Mouse (Mus musculus): ENCODE results near the gene Myo10. TPM values are rescaled to one million over a fixed set of nuclear protein-coding genes. Genes with fewer than 3 reads are reported as not detected.
A peak's percentile ranks its signal among the peaks of the same experiment; 100 is the strongest.

Myo10 gene
- polyA plus RNA-seq, 1 experiment from 2014 or later, result 23.9 TPM

GRCm38 (mm10) chr15:25802194-25802593 is 179.9 kb downstream of the Myo10 start:
- WGBS, result 84% methylated on average over 8 of the region's 8 CpGs
- no peak for ATAC-seq
- Histone ChIP-seq H3K9ac (no peak overlapping the region), H3K4me2 (replicated peaks) (no peak overlapping the region), H3K9me3 (no peaks in the 10 kb centered on the region), H3K36me3 (peaks cover 40% of the 10 kb centered on the region), H3K4me3 (replicated peaks) (no peak overlapping the region), H3K4me1 (replicated peaks) (no peaks in the 10 kb centered on the region), H3K27ac (no peak overlapping the region), H3K27me3 (replicated peaks) (no peaks in the 10 kb centered on the region)

GRCm38 (mm10) chr15:25803111-25803510 is 180.8 kb downstream of the Myo10 start:
- no peak overlapping the region for H3K4me3 ChIP-seq (replicated peaks)
- H3K9me3 ChIP-seq, result no peaks in the 10 kb centered on the region
- H3K36me3 ChIP-seq, result peaks cover 47% of the 10 kb centered on the region
- WGBS, result 80% methylated on average over 15 of the region's 15 CpGs
- H3K4me1 ChIP-seq (replicated peaks), result no peaks in the 10 kb centered on the region
- no peak overlapping the region for H3K9ac ChIP-seq
- ATAC-seq, result no peak
- H3K27me3 ChIP-seq (replicated peaks), result no peaks in the 10 kb centered on the region
- H3K4me2 ChIP-seq (replicated peaks), result no peak overlapping the region
- no peak overlapping the region for H3K27ac ChIP-seq

GRCm38 (mm10) chr15:25805336-25806110 is 183.2 kb downstream of the Myo10 start:
- H3K9ac ChIP-seq, result no peak overlapping the region
- no peaks in the 10 kb centered on the region for H3K9me3 ChIP-seq
- H3K4me3 ChIP-seq (replicated peaks), result no peak overlapping the region
- 82% methylated on average over 21 of the region's 21 CpGs for WGBS
- H3K27ac ChIP-seq, result no peak overlapping the region
- peak; percentile 63 for ATAC-seq
- H3K27me3 ChIP-seq (replicated peaks), result no peaks in the 10 kb centered on the region
- no peaks in the 10 kb centered on the region for H3K4me1 ChIP-seq (replicated peaks)
- peaks cover 37% of the 10 kb centered on the region for H3K36me3 ChIP-seq
- no peak overlapping the region for H3K4me2 ChIP-seq (replicated peaks)

- Histone ChIP-seq H3K4me3 (replicated peaks) (no peak overlapping the region), H3K9me3 (no peaks in the 10 kb centered on the region), H3K4me1 (replicated peaks) (no peaks in the 10 kb centered on the region), H3K27ac (no peak overlapping the region), H3K9ac (no peak overlapping the region), H3K4me2 (replicated peaks) (no peak overlapping the region), H3K27me3 (replicated peaks) (no peaks in the 10 kb centered on the region), H3K36me3 (peaks cover 37% of the 10 kb centered on the region)
- no peak for ATAC-seq
- 91% methylated on average over 17 of the region's 17 CpGs for WGBS
Measured at GRCm38 (mm10) chr15:25806363-25806762, 184.0 kb downstream of the Myo10 start.

GRCm38 (mm10) chr15:25806878-25807277 is 184.6 kb downstream of the Myo10 start:
- H3K4me3 ChIP-seq (replicated peaks), result no peak overlapping the region
- no peaks in the 10 kb centered on the region for H3K27me3 ChIP-seq (replicated peaks)
- WGBS, result 84% methylated on average over 9 of the region's 9 CpGs
- H3K9ac ChIP-seq, result no peak overlapping the region
- peaks cover 37% of the 10 kb centered on the region for H3K36me3 ChIP-seq
- no peak overlapping the region for H3K27ac ChIP-seq
- H3K9me3 ChIP-seq, result no peaks in the 10 kb centered on the region
- ATAC-seq, result no peak
- H3K4me1 ChIP-seq (replicated peaks), result no peaks in the 10 kb centered on the region
- no peak overlapping the region for H3K4me2 ChIP-seq (replicated peaks)

- no peak overlapping the region for H3K4me2 ChIP-seq (replicated peaks)
- H3K9ac ChIP-seq, result no peak overlapping the region
- WGBS, result 90% methylated on average over 20 of the region's 20 CpGs
- H3K27me3 ChIP-seq (replicated peaks), result no peaks in the 10 kb centered on the region
- no peak overlapping the region for H3K4me3 ChIP-seq (replicated peaks)
- no peak for ATAC-seq
- H3K27ac ChIP-seq, result no peak overlapping the region
- H3K36me3 ChIP-seq, result peaks cover 30% of the 10 kb centered on the region
- no peaks in the 10 kb centered on the region for H3K9me3 ChIP-seq
- H3K4me1 ChIP-seq (replicated peaks), result no peaks in the 10 kb centered on the region
Measured at GRCm38 (mm10) chr15:25808677-25809460, 186.5 kb downstream of the Myo10 start.

GRCm38 (mm10) chr15:25809669-25810068 is 187.3 kb downstream of the Myo10 start:
- Histone ChIP-seq H3K27me3 (replicated peaks) (no peaks in the 10 kb centered on the region), H3K4me3 (replicated peaks) (no peak overlapping the region), H3K9ac (no peak overlapping the region), H3K27ac (no peak overlapping the region), H3K36me3 (peaks cover 24% of the 10 kb centered on the region), H3K9me3 (no peaks in the 10 kb centered on the region), H3K4me1 (replicated peaks) (no peaks in the 10 kb centered on the region), H3K4me2 (replicated peaks) (no peak overlapping the region)
- WGBS, result 64% methylated on average over 6 of the region's 6 CpGs
- ATAC-seq, result no peak

- Histone ChIP-seq H3K9ac (no peak overlapping the region), H3K27ac (no peak overlapping the region), H3K4me3 (replicated peaks) (no peak overlapping the region), H3K4me2 (replicated peaks) (no peak overlapping the region), H3K27me3 (replicated peaks) (no peaks in the 10 kb centered on the region), H3K4me1 (replicated peaks) (no peaks in the 10 kb centered on the region), H3K36me3 (peaks cover 20% of the 10 kb centered on the region; the same call in 1 of the 2 replicates), H3K9me3 (no peaks in the 10 kb centered on the region)
- ATAC-seq, result no peak
- 86% methylated on average over 11 of the region's 11 CpGs for WGBS
Measured at GRCm38 (mm10) chr15:25811834-25812250, 189.5 kb downstream of the Myo10 start.

GRCm38 (mm10) chr15:25812479-25812878 is 190.2 kb downstream of the Myo10 start:
- H3K36me3 ChIP-seq, result peaks cover 14% of the 10 kb centered on the region; the same call in 1 of the 2 replicates
- H3K4me3 ChIP-seq (replicated peaks), result no peak overlapping the region
- H3K27me3 ChIP-seq (replicated peaks), result no peaks in the 10 kb centered on the region
- H3K4me2 ChIP-seq (replicated peaks), result no peak overlapping the region
- H3K4me1 ChIP-seq (replicated peaks), result no peaks in the 10 kb centered on the region
- WGBS, result 81% methylated on average over 12 of the region's 12 CpGs
- ATAC-seq, result no peak
- H3K9ac ChIP-seq, result no peak overlapping the region
- H3K27ac ChIP-seq, result no peak overlapping the region
- no peaks in the 10 kb centered on the region for H3K9me3 ChIP-seq

GRCm38 (mm10) chr15:25814535-25814934 is 192.2 kb downstream of the Myo10 start:
- Histone ChIP-seq H3K4me3 (replicated peaks) (no peak overlapping the region), H3K27me3 (replicated peaks) (no peaks in the 10 kb centered on the region), H3K4me1 (replicated peaks) (no peaks in the 10 kb centered on the region), H3K9ac (no peak overlapping the region), H3K4me2 (replicated peaks) (no peak overlapping the region), H3K27ac (no peak overlapping the region), H3K9me3 (no peaks in the 10 kb centered on the region), H3K36me3 (peaks cover 7% of the 10 kb centered on the region; the same call in 1 of the 2 replicates)
- WGBS, result 69% methylated on average over 3 of the region's 3 CpGs
- ATAC-seq, result no peak

GRCm38 (mm10) chr15:25817191-25817590 is 194.9 kb downstream of the Myo10 start:
- Histone ChIP-seq H3K36me3 (peaks cover 7% of the 10 kb centered on the region; the same call in 1 of the 2 replicates), H3K4me2 (replicated peaks) (no peak overlapping the region), H3K4me1 (replicated peaks) (no peaks in the 10 kb centered on the region), H3K27me3 (replicated peaks) (no peaks in the 10 kb centered on the region), H3K9ac (no peak overlapping the region), H3K4me3 (replicated peaks) (no peak overlapping the region), H3K27ac (no peak overlapping the region), H3K9me3 (no peaks in the 10 kb centered on the region)
- ATAC-seq, result no peak
- 78% methylated on average over 2 of the region's 2 CpGs for WGBS

GRCm38 (mm10) chr15:25821981-25822380 is 199.7 kb downstream of the Myo10 start:
- Histone ChIP-seq H3K4me1 (replicated peaks) (no peaks in the 10 kb centered on the region), H3K27me3 (replicated peaks) (no peaks in the 10 kb centered on the region), H3K9ac (no peak overlapping the region), H3K4me2 (replicated peaks) (no peak overlapping the region), H3K4me3 (replicated peaks) (no peak overlapping the region), H3K36me3 (no peaks in the 10 kb centered on the region), H3K27ac (no peak overlapping the region), H3K9me3 (no peaks in the 10 kb centered on the region)
- ATAC-seq, result no peak

All from intestine, embryonic 15.5 days (tissue).